Mouse (Mus musculus): Measurements from ENCODE around the gene Vopp1. TPM values are rescaled to one million over a fixed set of nuclear protein-coding genes. Genes with fewer than 3 reads are reported as not detected.

Vopp1 gene
- polyA plus RNA-seq, 1 experiment from 2014 or later = 266 TPM

GRCm38 (mm10) chr6:57766287-57766686, 58.7 kb downstream of the Vopp1 start:
- Histone ChIP-seq H3K4me1 (ENCODE audit: control insufficient read depth, insufficient read depth, low read length) (peaks cover 4% of the 10 kb centered on the region; the same call in 1 of the 2 replicates), H3K27ac (ENCODE audit: low read length) (no peak overlapping the region), H3K36me3 (ENCODE audit: control insufficient read depth, insufficient read depth, low read length) (0 out of 2 replicates have a peak, but pooled peaks cover 3% of the 10 kb centered on the region), H3K9ac (ENCODE audit: low read depth, low read length) (no peak overlapping the region), H3K4me2 (ENCODE audit: low read length) (no peak overlapping the region), H3K4me3 (ENCODE audit: low read depth, low read length) (no peak overlapping the region), H3K9me3 (replicated peaks; ENCODE audit: control insufficient read depth, low read length, poor library complexity, severe bottlenecking) (no peaks in the 10 kb centered on the region), H3K27me3 (ENCODE audit: control insufficient read depth, insufficient read depth, low read depth, low read length) (no peaks in the 10 kb centered on the region)
- 92% methylated on average over 1 of the region's 1 CpGs for WGBS
- ATAC-seq = no peak

- WGBS = 68% methylated on average over 3 of the region's 3 CpGs
- H3K4me2 ChIP-seq (ENCODE audit: low read length) = no peak overlapping the region
- H3K27ac ChIP-seq (ENCODE audit: low read length) = no peak overlapping the region
- H3K4me3 ChIP-seq (ENCODE audit: low read depth, low read length) = no peak overlapping the region
- 0 out of 2 replicates have a peak, but pooled peaks have one; percentile 28 for ATAC-seq
- no peaks in the 10 kb centered on the region for H3K9me3 ChIP-seq (replicated peaks; ENCODE audit: control insufficient read depth, low read length, poor library complexity, severe bottlenecking)
- H3K4me1 ChIP-seq (ENCODE audit: control insufficient read depth, insufficient read depth, low read length) = peaks cover 4% of the 10 kb centered on the region; the same call in 1 of the 2 replicates
- H3K36me3 ChIP-seq (ENCODE audit: control insufficient read depth, insufficient read depth, low read length) = peaks cover 3% of the 10 kb centered on the region; the same call in 1 of the 2 replicates
- H3K9ac ChIP-seq (ENCODE audit: low read depth, low read length) = no peak overlapping the region
- no peaks in the 10 kb centered on the region for H3K27me3 ChIP-seq (ENCODE audit: control insufficient read depth, insufficient read depth, low read depth, low read length)
These were observed 59.7 kb downstream of the Vopp1 start for GRCm38 (mm10) chr6:57765095-57765878.

GRCm38 (mm10) chr6:57763054-57763453, 61.9 kb downstream of the Vopp1 start:
- Histone ChIP-seq H3K27ac (ENCODE audit: low read length) (no peak overlapping the region), H3K36me3 (ENCODE audit: control insufficient read depth, insufficient read depth, low read length) (peaks cover 7% of the 10 kb centered on the region), H3K27me3 (ENCODE audit: control insufficient read depth, insufficient read depth, low read depth, low read length) (no peaks in the 10 kb centered on the region), H3K9ac (ENCODE audit: low read depth, low read length) (no peak overlapping the region), H3K4me3 (ENCODE audit: low read depth, low read length) (no peak overlapping the region), H3K4me1 (ENCODE audit: control insufficient read depth, insufficient read depth, low read length) (peaks cover 4% of the 10 kb centered on the region; the same call in 1 of the 2 replicates), H3K4me2 (ENCODE audit: low read length) (no peak overlapping the region), H3K9me3 (replicated peaks; ENCODE audit: control insufficient read depth, low read length, poor library complexity, severe bottlenecking) (no peaks in the 10 kb centered on the region)
- ATAC-seq = no peak

GRCm38 (mm10) chr6:57753962-57754759, 70.8 kb downstream of the Vopp1 start:
- 95% methylated on average over 9 of the region's 9 CpGs for WGBS
- no peaks in the 10 kb centered on the region for H3K27me3 ChIP-seq (ENCODE audit: control insufficient read depth, insufficient read depth, low read depth, low read length)
- H3K27ac ChIP-seq (ENCODE audit: low read length) = no peak overlapping the region
- no peak overlapping the region for H3K4me3 ChIP-seq (ENCODE audit: low read depth, low read length)
- no peaks in the 10 kb centered on the region for H3K4me1 ChIP-seq (ENCODE audit: control insufficient read depth, insufficient read depth, low read length)
- peaks cover 17% of the 10 kb centered on the region; the same call in 1 of the 2 replicates for H3K36me3 ChIP-seq (ENCODE audit: control insufficient read depth, insufficient read depth, low read length)
- no peak overlapping the region for H3K4me2 ChIP-seq (ENCODE audit: low read length)
- no peak for ATAC-seq
- H3K9ac ChIP-seq (ENCODE audit: low read depth, low read length) = no peak overlapping the region
- no peaks in the 10 kb centered on the region for H3K9me3 ChIP-seq (replicated peaks; ENCODE audit: control insufficient read depth, low read length, poor library complexity, severe bottlenecking)

GRCm38 (mm10) chr6:57745748-57746129, 79.2 kb downstream of the Vopp1 start:
- ATAC-seq = no peak
- Histone ChIP-seq H3K36me3 (ENCODE audit: control insufficient read depth, insufficient read depth, low read length) (peaks cover 2% of the 10 kb centered on the region; the same call in 1 of the 2 replicates), H3K4me1 (ENCODE audit: control insufficient read depth, insufficient read depth, low read length) (no peaks in the 10 kb centered on the region), H3K9ac (ENCODE audit: low read depth, low read length) (no peak overlapping the region), H3K9me3 (replicated peaks; ENCODE audit: control insufficient read depth, low read length, poor library complexity, severe bottlenecking) (no peaks in the 10 kb centered on the region), H3K27ac (ENCODE audit: low read length) (no peak overlapping the region), H3K27me3 (ENCODE audit: control insufficient read depth, insufficient read depth, low read depth, low read length) (no peaks in the 10 kb centered on the region), H3K4me2 (ENCODE audit: low read length) (no peak overlapping the region), H3K4me3 (ENCODE audit: low read depth, low read length) (no peak overlapping the region)
- 96% methylated on average over 2 of the region's 2 CpGs for WGBS

- Histone ChIP-seq H3K27ac (ENCODE audit: low read length) (no peak overlapping the region), H3K4me1 (ENCODE audit: control insufficient read depth, insufficient read depth, low read length) (no peaks in the 10 kb centered on the region), H3K27me3 (ENCODE audit: control insufficient read depth, insufficient read depth, low read depth, low read length) (no peaks in the 10 kb centered on the region), H3K36me3 (ENCODE audit: control insufficient read depth, insufficient read depth, low read length) (peaks cover 4% of the 10 kb centered on the region; the same call in 1 of the 2 replicates), H3K4me3 (ENCODE audit: low read depth, low read length) (no peak overlapping the region), H3K9me3 (replicated peaks; ENCODE audit: control insufficient read depth, low read length, poor library complexity, severe bottlenecking) (no peaks in the 10 kb centered on the region), H3K9ac (ENCODE audit: low read depth, low read length) (no peak overlapping the region), H3K4me2 (ENCODE audit: low read length) (no peak overlapping the region)
- 93% methylated on average over 4 of the region's 4 CpGs for WGBS
- no peak for ATAC-seq
These were observed 79.8 kb downstream of the Vopp1 start for GRCm38 (mm10) chr6:57744974-57745747.

- ATAC-seq = no peak
- Histone ChIP-seq H3K36me3 (ENCODE audit: control insufficient read depth, insufficient read depth, low read length) (peaks cover 8% of the 10 kb centered on the region; the same call in 1 of the 2 replicates), H3K4me2 (ENCODE audit: low read length) (no peak overlapping the region), H3K4me1 (ENCODE audit: control insufficient read depth, insufficient read depth, low read length) (no peaks in the 10 kb centered on the region), H3K27me3 (ENCODE audit: control insufficient read depth, insufficient read depth, low read depth, low read length) (no peaks in the 10 kb centered on the region), H3K9ac (ENCODE audit: low read depth, low read length) (no peak overlapping the region), H3K27ac (ENCODE audit: low read length) (no peak overlapping the region), H3K9me3 (replicated peaks; ENCODE audit: control insufficient read depth, low read length, poor library complexity, severe bottlenecking) (no peaks in the 10 kb centered on the region), H3K4me3 (ENCODE audit: low read depth, low read length) (no peak overlapping the region)
- 93% methylated on average over 2 of the region's 2 CpGs for WGBS
These were observed 80.8 kb downstream of the Vopp1 start for GRCm38 (mm10) chr6:57744123-57744522.

- Histone ChIP-seq H3K9me3 (replicated peaks; ENCODE audit: control insufficient read depth, low read length, poor library complexity, severe bottlenecking) (no peaks in the 10 kb centered on the region), H3K9ac (ENCODE audit: low read depth, low read length) (no peak overlapping the region), H3K4me3 (ENCODE audit: low read depth, low read length) (no peak overlapping the region), H3K36me3 (ENCODE audit: control insufficient read depth, insufficient read depth, low read length) (peaks cover 8% of the 10 kb centered on the region; the same call in 1 of the 2 replicates), H3K27ac (ENCODE audit: low read length) (no peak overlapping the region), H3K27me3 (ENCODE audit: control insufficient read depth, insufficient read depth, low read depth, low read length) (no peaks in the 10 kb centered on the region), H3K4me1 (ENCODE audit: control insufficient read depth, insufficient read depth, low read length) (no peaks in the 10 kb centered on the region), H3K4me2 (ENCODE audit: low read length) (no peak overlapping the region)
- WGBS = 77% methylated on average over 2 of the region's 2 CpGs
- 0 out of 2 replicates have a peak, but pooled peaks have one; percentile 48 for ATAC-seq
These were observed 81.6 kb downstream of the Vopp1 start for GRCm38 (mm10) chr6:57743333-57743732.
